Mouse (Mus musculus): ENCODE data around the gene Rnf126. TPM values are rescaled to one million over a fixed set of nuclear protein-coding genes. Genes with fewer than 3 reads are reported as not detected.
A peak's percentile ranks its signal among the peaks of the same experiment; 100 is the strongest.
"Not testable (repeated sequence)": the region's sequence is repeated elsewhere in the genome, so short reads cannot be mapped to it uniquely, and the experiment has no call there.

Rnf126 gene
- polyA plus RNA-seq, 1 experiment from 2014 or later = 104 TPM

GRCm38 (mm10) chr10:79764234-79764633 lies 2.5 kb downstream of the Rnf126 start:
- ATAC-seq (ENCODE audit: low FRiP score, low TSS enrichment) = no peak
- Histone ChIP-seq H3K4me1 (ENCODE audit: control insufficient read depth, insufficient read depth, low read length) (peaks cover 25% of the 10 kb centered on the region), H3K36me3 (ENCODE audit: control insufficient read depth, insufficient read depth, low read length) (peaks cover 32% of the 10 kb centered on the region), H3K4me2 (replicated peaks; ENCODE audit: low read depth, low read length) (no peak overlapping the region), H3K9ac (ENCODE audit: low read depth, low read length) (no peak overlapping the region), H3K9me3 (ENCODE audit: control insufficient read depth, low read length) (no peaks in the 10 kb centered on the region), H3K27me3 (ENCODE audit: control insufficient read depth, insufficient read depth, low read length) (no peaks in the 10 kb centered on the region), H3K4me3 (ENCODE audit: low read length) (no peak overlapping the region), H3K27ac (ENCODE audit: low read depth, low read length) (no peak overlapping the region)
- WGBS = 86% methylated on average over 7 of the region's 7 CpGs

DNA sequence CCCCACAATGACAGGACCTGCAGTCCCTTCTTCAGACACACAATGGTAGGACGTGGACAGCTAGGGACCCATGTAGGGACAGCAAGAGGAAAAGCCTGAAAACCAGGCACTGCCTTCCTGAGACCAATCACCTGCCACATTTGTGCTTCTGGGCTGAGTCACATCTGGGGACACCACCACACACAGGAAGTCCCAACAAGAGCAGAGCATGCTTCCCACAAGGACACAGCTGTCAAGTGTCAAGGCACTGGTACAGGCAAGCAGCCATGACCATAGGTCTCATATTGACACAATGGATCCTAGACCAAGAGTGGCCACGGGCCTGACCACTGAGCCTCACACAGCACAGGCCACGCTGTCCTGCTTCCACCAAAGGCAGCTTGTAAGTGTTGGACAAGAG lies 3.9 kb downstream of the Rnf126 start:
- ATAC-seq (ENCODE audit: low FRiP score, low TSS enrichment) = no peak
- 88% methylated on average over 3 of the region's 3 CpGs for WGBS
- peaks cover 17% of the 10 kb centered on the region for H3K4me1 ChIP-seq (ENCODE audit: control insufficient read depth, insufficient read depth, low read length)
- H3K4me3 ChIP-seq (ENCODE audit: low read length) = no peak overlapping the region
- H3K9me3 ChIP-seq (ENCODE audit: control insufficient read depth, low read length) = no peaks in the 10 kb centered on the region
- H3K9ac ChIP-seq (ENCODE audit: low read depth, low read length) = no peak overlapping the region
- no peak overlapping the region for H3K4me2 ChIP-seq (replicated peaks; ENCODE audit: low read depth, low read length)
- H3K36me3 ChIP-seq (ENCODE audit: control insufficient read depth, insufficient read depth, low read length) = peaks cover 46% of the 10 kb centered on the region
- H3K27me3 ChIP-seq (ENCODE audit: control insufficient read depth, insufficient read depth, low read length) = no peaks in the 10 kb centered on the region
- no peak overlapping the region for H3K27ac ChIP-seq (ENCODE audit: low read depth, low read length)

DNA sequence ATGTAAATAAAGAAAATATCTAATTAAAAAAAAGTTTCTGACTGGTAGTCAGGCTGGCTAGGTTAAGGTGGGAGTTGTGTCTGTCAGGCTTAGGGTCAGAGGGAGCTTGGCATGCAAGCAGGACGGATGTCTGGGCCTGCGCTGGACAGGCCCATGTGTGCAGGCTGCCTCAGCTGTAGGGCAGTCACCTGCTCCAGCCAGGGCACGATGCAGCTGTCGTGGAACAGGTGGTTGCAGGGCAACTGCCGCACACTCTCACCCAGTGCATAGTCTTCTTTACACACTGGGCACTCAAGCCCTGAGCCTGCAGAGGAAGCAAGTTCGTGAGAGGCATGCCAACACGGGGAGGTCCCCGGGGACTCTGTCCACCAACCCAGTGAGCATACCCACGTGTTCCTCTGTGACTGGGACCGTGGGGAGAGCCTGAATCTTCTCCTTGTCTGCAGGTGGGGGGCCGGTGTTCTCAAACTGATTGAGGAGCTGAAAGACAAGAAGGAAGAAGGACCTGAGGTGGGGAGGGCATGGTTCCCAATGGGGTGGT lies 6.1 kb downstream of the Rnf126 start:
- H3K4me2 ChIP-seq (replicated peaks; ENCODE audit: low read depth, low read length) = no peak overlapping the region
- H3K27me3 ChIP-seq (ENCODE audit: control insufficient read depth, insufficient read depth, low read length) = no peaks in the 10 kb centered on the region
- H3K27ac ChIP-seq (ENCODE audit: low read depth, low read length) = no peak overlapping the region
- ATAC-seq (ENCODE audit: low FRiP score, low TSS enrichment) = no peak
- peaks cover 12% of the 10 kb centered on the region for H3K4me1 ChIP-seq (ENCODE audit: control insufficient read depth, insufficient read depth, low read length)
- H3K36me3 ChIP-seq (ENCODE audit: control insufficient read depth, insufficient read depth, low read length) = peaks cover 60% of the 10 kb centered on the region
- H3K9ac ChIP-seq (ENCODE audit: low read depth, low read length) = no peak overlapping the region
- no peaks in the 10 kb centered on the region for H3K9me3 ChIP-seq (ENCODE audit: control insufficient read depth, low read length)
- H3K4me3 ChIP-seq (ENCODE audit: low read length) = no peak overlapping the region
- 90% methylated on average over 11 of the region's 11 CpGs for WGBS

DNA sequence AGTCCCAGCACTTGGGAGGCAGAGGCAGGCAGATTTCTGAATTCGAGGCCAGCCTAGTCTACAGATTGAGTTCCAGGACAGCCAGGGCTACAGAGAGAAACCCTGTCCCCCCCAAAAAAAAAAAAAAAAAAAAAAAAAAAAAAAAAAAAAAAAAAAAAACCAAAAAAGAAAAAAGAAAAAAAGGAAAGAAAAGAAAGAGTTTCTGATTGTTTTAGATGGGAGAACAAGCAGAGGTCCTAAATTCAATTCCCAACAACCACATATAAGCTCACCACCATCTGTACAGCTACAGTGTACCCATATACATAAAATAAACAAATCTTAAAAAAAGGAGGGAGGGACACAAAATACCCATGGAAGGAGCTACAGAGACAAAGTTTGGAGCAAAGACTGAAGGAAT lies 7.1 kb downstream of the Rnf126 start:
- not testable (repeated sequence) for H3K4me2 ChIP-seq (replicated peaks; ENCODE audit: low read depth, low read length); ATAC-seq (ENCODE audit: low FRiP score, low TSS enrichment); H3K9me3 ChIP-seq (ENCODE audit: control insufficient read depth, low read length); H3K4me1 ChIP-seq (ENCODE audit: control insufficient read depth, insufficient read depth, low read length); H3K27ac ChIP-seq (ENCODE audit: low read depth, low read length); H3K4me3 ChIP-seq (ENCODE audit: low read length); H3K27me3 ChIP-seq (ENCODE audit: control insufficient read depth, insufficient read depth, low read length); H3K9ac ChIP-seq (ENCODE audit: low read depth, low read length)
- 92% methylated on average over 1 of the region's 1 CpGs for WGBS
- H3K36me3 ChIP-seq (ENCODE audit: control insufficient read depth, insufficient read depth, low read length) = peaks cover 60% of the 10 kb centered on the region

DNA sequence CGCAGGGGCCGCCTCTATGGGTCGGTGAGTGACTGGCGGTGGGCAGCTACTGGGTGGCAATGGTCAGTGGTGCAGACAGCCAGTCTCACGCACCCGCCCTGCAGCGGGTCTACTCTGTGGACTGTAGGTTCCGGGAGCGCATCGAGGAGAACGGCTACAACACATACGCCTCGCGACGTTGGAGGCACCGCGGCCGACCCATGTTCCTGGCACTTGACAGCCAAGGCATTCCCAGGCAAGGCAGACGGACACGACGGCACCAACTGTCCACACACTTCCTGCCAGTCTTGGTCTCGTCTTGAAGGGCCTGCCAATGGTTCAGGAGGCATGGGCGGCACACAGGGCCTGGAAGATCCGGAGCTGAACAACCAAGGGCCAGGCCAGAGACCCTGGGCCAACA lies 10.1 kb downstream of the Rnf126 start:
- WGBS = 92% methylated on average over 24 of the region's 24 CpGs
- Histone ChIP-seq H3K36me3 (ENCODE audit: control insufficient read depth, insufficient read depth, low read length) (peaks cover 48% of the 10 kb centered on the region), H3K4me2 (replicated peaks; ENCODE audit: low read depth, low read length) (no peak overlapping the region), H3K27me3 (ENCODE audit: control insufficient read depth, insufficient read depth, low read length) (no peaks in the 10 kb centered on the region), H3K9ac (ENCODE audit: low read depth, low read length) (no peak overlapping the region), H3K9me3 (ENCODE audit: control insufficient read depth, low read length) (no peaks in the 10 kb centered on the region), H3K4me1 (ENCODE audit: control insufficient read depth, insufficient read depth, low read length) (no peaks in the 10 kb centered on the region), H3K27ac (ENCODE audit: low read depth, low read length) (no peak overlapping the region), H3K4me3 (ENCODE audit: low read length) (no peak overlapping the region)
- ATAC-seq (ENCODE audit: low FRiP score, low TSS enrichment) = no peak

- H3K27ac ChIP-seq (ENCODE audit: low read depth, low read length) = no peak overlapping the region
- H3K4me3 ChIP-seq (ENCODE audit: low read length) = no peak overlapping the region
- 94% methylated on average over 3 of the region's 3 CpGs for WGBS
- H3K27me3 ChIP-seq (ENCODE audit: control insufficient read depth, insufficient read depth, low read length) = no peaks in the 10 kb centered on the region
- no peaks in the 10 kb centered on the region for H3K9me3 ChIP-seq (ENCODE audit: control insufficient read depth, low read length)
- no peaks in the 10 kb centered on the region for H3K4me1 ChIP-seq (ENCODE audit: control insufficient read depth, insufficient read depth, low read length)
- peaks cover 40% of the 10 kb centered on the region for H3K36me3 ChIP-seq (ENCODE audit: control insufficient read depth, insufficient read depth, low read length)
- no peak overlapping the region for H3K4me2 ChIP-seq (replicated peaks; ENCODE audit: low read depth, low read length)
- no peak for ATAC-seq (ENCODE audit: low FRiP score, low TSS enrichment)
- H3K9ac ChIP-seq (ENCODE audit: low read depth, low read length) = no peak overlapping the region
Observed at GRCm38 (mm10) chr10:79755854-79756253, 10.9 kb downstream of the Rnf126 start.

GRCm38 (mm10) chr10:79754856-79755516 lies 11.8 kb downstream of the Rnf126 start, which contains the start of gene Fgf22:
Gene Fgf22, plus strand, starts transcription at chr10:79755076.
- under 1% methylated on average over 36 of the region's 36 CpGs for WGBS
- peak within 1 kb of the TSS; percentile 58 for H3K4me2 ChIP-seq (replicated peaks; ENCODE audit: low read depth, low read length)
- H3K9me3 ChIP-seq (ENCODE audit: control insufficient read depth, low read length) = no peaks in the 10 kb centered on the region
- H3K4me1 ChIP-seq (ENCODE audit: control insufficient read depth, insufficient read depth, low read length) = no peaks in the 10 kb centered on the region
- H3K4me3 ChIP-seq (ENCODE audit: low read length) = peak within 1 kb of the TSS; percentile 23; the same call in 1 of the 2 replicates
- no peaks in the 10 kb centered on the region for H3K27me3 ChIP-seq (ENCODE audit: control insufficient read depth, insufficient read depth, low read length)
- H3K9ac ChIP-seq (ENCODE audit: low read depth, low read length) = no peak within 1 kb of the TSS; the same call in 1 of the 2 replicates
- H3K27ac ChIP-seq (ENCODE audit: low read depth, low read length) = no peak within 1 kb of the TSS
- ATAC-seq (ENCODE audit: low FRiP score, low TSS enrichment) = peak; percentile 92
- peaks cover 32% of the 10 kb centered on the region for H3K36me3 ChIP-seq (ENCODE audit: control insufficient read depth, insufficient read depth, low read length)

GRCm38 (mm10) chr10:79748496-79748895 lies 18.3 kb downstream of the Rnf126 start:
- Histone ChIP-seq H3K27me3 (ENCODE audit: control insufficient read depth, insufficient read depth, low read length) (no peaks in the 10 kb centered on the region), H3K9ac (ENCODE audit: low read depth, low read length) (no peak overlapping the region), H3K9me3 (ENCODE audit: control insufficient read depth, low read length) (no peaks in the 10 kb centered on the region), H3K4me1 (ENCODE audit: control insufficient read depth, insufficient read depth, low read length) (no peaks in the 10 kb centered on the region), H3K4me2 (replicated peaks; ENCODE audit: low read depth, low read length) (no peak overlapping the region), H3K4me3 (ENCODE audit: low read length) (no peak overlapping the region), H3K27ac (ENCODE audit: low read depth, low read length) (no peak overlapping the region), H3K36me3 (ENCODE audit: control insufficient read depth, insufficient read depth, low read length) (peaks cover 9% of the 10 kb centered on the region)
- no peak for ATAC-seq (ENCODE audit: low FRiP score, low TSS enrichment)
- 79% methylated on average over 6 of the region's 6 CpGs for WGBS

- no peaks in the 10 kb centered on the region for H3K9me3 ChIP-seq (ENCODE audit: control insufficient read depth, low read length)
- H3K4me3 ChIP-seq (ENCODE audit: low read length) = no peak overlapping the region; the same call in 1 of the 2 replicates
- ATAC-seq (ENCODE audit: low FRiP score, low TSS enrichment) = peak; percentile 48
- H3K36me3 ChIP-seq (ENCODE audit: control insufficient read depth, insufficient read depth, low read length) = peaks cover 24% of the 10 kb centered on the region
- no peak overlapping the region for H3K27ac ChIP-seq (ENCODE audit: low read depth, low read length)
- H3K4me1 ChIP-seq (ENCODE audit: control insufficient read depth, insufficient read depth, low read length) = no peaks in the 10 kb centered on the region
- H3K9ac ChIP-seq (ENCODE audit: low read depth, low read length) = peak overlapping the region; percentile 38; the same call in 1 of the 2 replicates
- 24% methylated on average over 6 of the region's 6 CpGs for WGBS
- H3K4me2 ChIP-seq (replicated peaks; ENCODE audit: low read depth, low read length) = peak overlapping the region; percentile 38
- H3K27me3 ChIP-seq (ENCODE audit: control insufficient read depth, insufficient read depth, low read length) = no peaks in the 10 kb centered on the region
Observed at GRCm38 (mm10) chr10:79746774-79747151, 20.0 kb downstream of the Rnf126 start.

All from kidney, embryonic 14.5 days (tissue).